Mouse (Mus musculus): ENCODE data around the gene Prlh.

Prlh gene

GRCm38 (mm10) chr1:91001101-91001500 is 48.2 kb downstream of the Prlh start:
- no peak for DNase-seq (ENCODE audit: low spot score)

- DNase-seq (ENCODE audit: low spot score): no peak
Measured at GRCm38 (mm10) chr1:91001871-91002539, 49.1 kb downstream of the Prlh start.

- DNase-seq (ENCODE audit: low spot score): no peak
Measured at GRCm38 (mm10) chr1:91002641-91003040, 49.7 kb downstream of the Prlh start.
